Mouse (Mus musculus) embryonic stem cell, embryonic (primary cell): ENCODE data around the gene Naaladl1.

ENCODE experiments used
- CTCF ChIA-PET, 4 experiments: fragments of 300-600 bp in 2 of 4; fragments of 350-600 bp in 2 of 4; sonication (Branson Sonifier 250); formaldehyde crosslinking; loops; one replicate each; lab custom pipeline; 2022; ENCODE audit warnings: inconsistent platforms in 2 of 4; lab: Charles Lee
- POLR2A ChIA-PET, 4 experiments: fragments of 300-600 bp in 2 of 4; fragments of 350-600 bp in 2 of 4; sonication (Branson Sonifier 250); formaldehyde crosslinking; loops; one replicate each; lab custom pipeline; 2022; ENCODE audit warnings: antibody characterized with exemption in 4 of 4, inconsistent platforms in 1 of 4; lab: Charles Lee

The Naaladl1 gene

DNA sequence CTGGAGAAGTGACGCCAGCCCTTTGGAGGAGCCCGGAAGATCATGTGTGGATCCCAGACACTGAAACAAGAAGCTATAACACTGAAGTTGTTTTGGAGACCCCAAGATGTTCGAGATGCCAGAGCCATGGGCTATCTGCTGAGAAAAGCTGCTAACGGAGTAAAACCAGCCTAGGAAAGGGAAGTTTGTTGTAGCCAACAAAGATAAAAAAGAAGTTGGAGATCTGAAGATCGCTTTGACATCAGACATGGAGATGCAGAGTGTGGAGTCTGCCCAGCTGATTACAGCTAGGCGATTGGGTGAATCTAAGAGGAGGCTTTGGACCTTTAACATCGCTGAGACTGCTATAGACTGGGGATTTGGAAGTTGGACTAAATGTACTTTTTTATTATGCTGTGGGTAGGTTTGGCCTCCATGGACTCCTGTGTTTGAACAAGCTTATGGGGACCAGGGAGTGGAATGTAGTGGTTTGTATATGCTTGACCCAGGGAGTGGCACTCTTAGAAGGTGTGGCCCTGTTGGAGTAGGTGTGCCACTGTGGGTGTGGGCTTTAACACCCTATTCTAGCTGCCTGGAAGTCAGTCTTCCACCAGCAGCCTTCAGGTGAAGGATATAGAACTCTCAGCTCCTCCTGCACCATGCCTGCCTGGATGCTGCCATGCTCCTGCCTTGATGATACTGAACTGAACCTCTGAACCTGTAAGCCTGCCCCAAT is 25.0 kb downstream of the Naaladl1 start:
- CTCF ChIA-PET = interaction anchor here in 1 of 4 experiments (1.1 to 1.7 kb wide), 2 partner anchors 11 to 167 kb away, joined by 4 to 5 read pairs; partner anchors contain the start of genes Arl2 and Pola2
- POLR2A ChIA-PET = interaction anchor here (0.6 to 3.1 kb wide), 15 partner anchors 10 to 533 kb away, joined by 3 to 29 read pairs (median 4); partner anchors contain the start of genes Arl2 (in 3 of the 4), Batf2 (in 3 of the 4), Fau (in 2 of the 4) and Mrpl49 (in 2 of the 4)

GRCm38 (mm10) chr19:6132171-6132827 is 26.7 kb downstream of the Naaladl1 start:
- POLR2A ChIA-PET = interaction anchor here (0.6 to 3.1 kb wide), 17 partner anchors 8 to 470 kb away, joined by 3 to 29 read pairs (median 4); partner anchors contain the start of genes Arl2 (in 4 of the 4), Batf2 (in 3 of the 4), Sac3d1 (in 2 of the 4) and Cdc42ep2 (in 1 of the 4)
- CTCF ChIA-PET = interaction anchor here in 2 of 4 experiments (0.6 to 1.2 kb wide), 4 partner anchors 9 to 357 kb away, joined by 3 to 4 read pairs (median 3); partner anchors contain the start of genes Arl2 (in 1 of the 2) and Batf2 (in 1 of the 2)

GRCm38 (mm10) chr19:6133197-6133596 is 27.6 kb downstream of the Naaladl1 start:
- CTCF ChIA-PET = interaction anchor here in 1 of 4 experiments (0.7 kb wide), 1 partner anchor 226 kb away, joined by 3 read pairs; no protein-coding TSS in a partner anchor
- POLR2A ChIA-PET = interaction anchor here in 2 of 4 experiments (0.7 to 2.4 kb wide), 5 partner anchors 8 to 287 kb away, joined by 3 to 8 read pairs (median 4); partner anchors contain the start of genes Arl2 (in 2 of the 2), Batf2 (in 2 of the 2) and Cdca5 (in 1 of the 2)

DNA sequence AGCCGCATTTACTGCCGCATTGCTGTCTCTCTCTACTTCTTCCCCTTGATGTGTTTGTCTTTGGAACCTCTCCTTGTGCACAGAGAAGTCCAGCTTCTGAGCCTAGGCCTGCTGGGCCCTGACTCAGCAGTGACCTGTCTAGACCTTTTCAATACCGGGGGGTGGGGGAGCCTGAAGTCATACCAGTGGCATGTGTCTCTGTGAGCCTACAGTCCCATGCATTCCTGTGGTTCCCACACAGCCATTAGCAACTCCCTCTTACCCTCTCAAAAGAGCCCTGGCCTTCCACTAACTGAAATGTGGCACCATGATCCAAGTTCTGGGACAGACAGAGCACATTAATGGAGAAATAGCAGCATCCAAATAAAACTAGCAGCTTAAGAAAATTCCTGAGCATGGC is 30.8 kb downstream of the Naaladl1 start:
- CTCF ChIA-PET = no interaction called here

GRCm38 (mm10) chr19:6139701-6140100 is 34.1 kb downstream of the Naaladl1 start:
- POLR2A ChIA-PET = interaction anchor here in 2 of 4 experiments (0.5 to 3.1 kb wide), 7 partner anchors 9 to 112 kb away, joined by 3 to 29 read pairs (median 4); partner anchors contain the start of genes Sac3d1 (in 2 of the 2) and Snx15 (in 1 of the 2)

More for the DNA sequence above, 30.8 kb downstream of the Naaladl1 start:
- POLR2A ChIA-PET = interaction anchor here in 1 of 4 experiments (1.9 kb wide), 1 partner anchor 8 kb away, joined by 7 read pairs; the partner anchor contains the start of gene Snx15

DNA sequence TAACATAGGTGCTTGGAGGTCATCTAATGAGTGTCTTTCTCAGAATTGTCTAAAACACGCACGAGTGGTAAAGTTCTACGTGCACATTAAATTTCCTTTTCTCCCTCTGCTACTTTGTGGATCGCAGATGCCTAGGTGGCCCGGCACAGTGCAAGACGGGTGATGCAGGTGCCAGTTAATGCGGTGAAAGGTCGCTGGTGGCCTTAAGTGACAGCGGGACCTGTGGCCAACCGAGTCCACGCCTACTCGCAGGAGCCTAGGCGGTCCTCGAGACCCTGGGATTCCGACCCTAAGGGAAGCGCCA is 34.7 kb downstream of the Naaladl1 start:
- CTCF ChIA-PET = interaction anchor here in 2 of 4 experiments (1.6 to 1.7 kb wide), 3 partner anchors 12 to 73 kb away, joined by 3 to 16 read pairs (median 6); partner anchors contain the start of genes Snx15 (in 1 of the 2) and Tm7sf2 (in 1 of the 2)

More at GRCm38 (mm10) chr19:6139701-6140100, 34.1 kb downstream of the Naaladl1 start:
- CTCF ChIA-PET = interaction anchor here in 2 of 4 experiments (0.5 kb wide), 2 partner anchors 18 to 54 kb away, joined by 3 to 4 read pairs; no protein-coding TSS in a partner anchor

GRCm38 (mm10) chr19:6140678-6141393 is 35.3 kb downstream of the Naaladl1 start, which contains the start of gene Batf2:
Batf2 (plus strand) TSS chr19:6140983.
- POLR2A ChIA-PET = interaction anchor here (0.5 to 3.1 kb wide), 91 partner anchors 8 to 456 kb away, joined by 3 to 37 read pairs (median 4); partner anchors contain the start of genes Sac3d1 (in 3 of the 4), Cdca5 (in 2 of the 4), Pola2 (in 2 of the 4) and Sf1 (in 2 of the 4)
- CTCF ChIA-PET = interaction anchor here (0.6 to 1.7 kb wide), 47 partner anchors 9 to 353 kb away, joined by 3 to 16 read pairs (median 4); partner anchors contain the start of genes Gpha2 (in 3 of the 4), Snx15 (in 3 of the 4), Capn1 (in 2 of the 4) and Atg2a (in 1 of the 4)

More for the DNA sequence above, 34.7 kb downstream of the Naaladl1 start:
- POLR2A ChIA-PET = interaction anchor here in 3 of 4 experiments (0.8 to 3.1 kb wide), 14 partner anchors 8 to 193 kb away, joined by 3 to 37 read pairs (median 4); partner anchors contain the start of genes Sac3d1 (in 2 of the 3), Snx15 (in 2 of the 3), Pola2 (in 1 of the 3) and Znhit2 (in 1 of the 3)

- ChIA-PET CTCF (interaction anchor here (0.5 to 1.7 kb wide), 58 partner anchors 9 to 717 kb away, joined by 3 to 16 read pairs (median 4); partner anchors contain the start of genes Gpha2 (in 3 of the 4), Snx15 (in 3 of the 4), Capn1 (in 2 of the 4) and Atg2a (in 1 of the 4)), POLR2A (interaction anchor here (0.5 to 3.1 kb wide), 102 partner anchors 8 to 684 kb away, joined by 3 to 37 read pairs (median 4); partner anchors contain the start of genes Sac3d1 (in 3 of the 4), Cdca5 (in 2 of the 4), Pola2 (in 2 of the 4) and Sf1 (in 2 of the 4))
Observed at GRCm38 (mm10) chr19:6141394-6141749, 35.8 kb downstream of the Naaladl1 start, which contains the start of gene Arl2. Arl2 (minus strand) TSS chr19:6141548.

GRCm38 (mm10) chr19:6144842-6145241 is 39.3 kb downstream of the Naaladl1 start:
- CTCF ChIA-PET = no interaction called here

DNA sequence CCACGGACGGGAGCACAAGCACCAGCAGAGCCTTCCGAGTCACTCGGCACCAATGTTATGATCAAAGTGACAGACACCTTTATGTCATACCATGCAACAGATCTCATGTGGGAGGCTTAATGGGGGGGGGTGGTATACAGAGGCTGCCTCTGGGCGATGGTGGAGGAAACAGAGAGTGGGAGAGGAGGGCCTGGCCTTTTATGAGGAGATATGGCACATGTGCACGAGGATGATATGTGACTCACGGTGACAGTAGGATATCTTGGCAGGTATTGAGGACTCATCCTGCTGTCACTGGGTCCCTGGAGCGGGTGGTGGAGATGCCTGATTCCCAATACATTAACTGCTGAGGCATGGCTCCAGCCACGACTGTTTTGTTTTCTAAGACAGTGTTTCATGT is 49.6 kb downstream of the Naaladl1 start:
- POLR2A ChIA-PET = interaction anchor here in 1 of 4 experiments (0.9 to 2.1 kb wide), 3 partner anchors 7 to 208 kb away, joined by 3 to 6 read pairs (median 3); partner anchors contain the start of genes Arl2, Batf2 and Sf1

More at GRCm38 (mm10) chr19:6144842-6145241, 39.3 kb downstream of the Naaladl1 start:
- POLR2A ChIA-PET = no interaction called here

DNA sequence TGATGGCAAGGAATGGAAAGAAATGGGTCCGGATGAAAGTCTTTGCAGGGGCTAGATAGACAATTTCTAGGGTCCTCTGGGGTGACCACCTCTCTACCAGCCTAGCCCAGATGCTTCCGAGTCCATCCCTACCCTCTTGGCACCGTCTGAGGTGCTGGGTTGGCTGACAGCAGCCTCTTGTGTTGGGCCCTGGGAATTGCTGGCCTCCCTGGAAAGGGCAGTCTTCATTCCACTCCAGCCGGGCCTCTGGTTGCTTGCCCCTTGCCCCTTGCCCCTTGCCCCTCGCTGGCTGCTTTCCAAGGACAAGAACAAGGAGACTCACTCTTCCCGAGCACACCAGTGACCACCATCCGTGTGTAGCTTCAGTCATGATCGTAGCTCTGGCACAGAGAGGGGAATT is 50.8 kb downstream of the Naaladl1 start:
- CTCF ChIA-PET = interaction anchor here in 2 of 4 experiments (0.7 to 3.8 kb wide), 2 partner anchors 15 to 67 kb away, joined by 3 to 12 read pairs; partner anchors contain the start of gene Arl2 (in 1 of the 2)
- POLR2A ChIA-PET = interaction anchor here in 3 of 4 experiments (0.6 to 2.1 kb wide), 4 partner anchors 8 to 138 kb away, joined by 3 to 6 read pairs (median 3); partner anchors contain the start of genes Arl2 (in 1 of the 3) and Batf2 (in 1 of the 3)

More for the DNA sequence above, 49.6 kb downstream of the Naaladl1 start:
- CTCF ChIA-PET = interaction anchor here in 1 of 4 experiments (3.8 kb wide), 1 partner anchor 14 kb away, joined by 12 read pairs; the partner anchor contains the start of gene Arl2

DNA sequence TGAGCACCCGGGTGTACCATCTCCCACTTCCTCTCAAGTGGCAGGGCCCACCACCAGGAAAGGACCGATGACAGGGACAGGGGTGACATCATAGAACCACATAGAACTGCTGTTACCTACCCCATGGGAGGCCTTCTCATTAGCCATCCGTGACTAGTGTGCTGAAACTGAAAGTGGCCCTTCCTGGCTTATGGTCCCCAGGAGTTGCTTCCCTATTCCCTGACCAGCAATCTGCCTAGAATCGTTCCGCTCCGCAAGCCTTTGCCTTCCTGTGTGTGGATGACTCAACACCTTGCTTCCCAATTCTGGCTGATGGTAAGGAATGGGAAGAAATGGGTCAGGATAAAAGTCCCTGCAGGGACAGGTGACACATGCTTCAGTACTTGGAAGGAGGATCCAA is 51.6 kb downstream of the Naaladl1 start:
- POLR2A ChIA-PET = interaction anchor here in 2 of 4 experiments (1.0 to 2.1 kb wide), 4 partner anchors 12 to 139 kb away, joined by 3 to 6 read pairs (median 4); partner anchors contain the start of genes Arl2 (in 2 of the 2) and Batf2 (in 1 of the 2)
- CTCF ChIA-PET = interaction anchor here in 2 of 4 experiments (0.7 to 3.8 kb wide), 3 partner anchors 16 to 68 kb away, joined by 3 to 12 read pairs (median 3); partner anchors contain the start of gene Arl2 (in 2 of the 2)

DNA sequence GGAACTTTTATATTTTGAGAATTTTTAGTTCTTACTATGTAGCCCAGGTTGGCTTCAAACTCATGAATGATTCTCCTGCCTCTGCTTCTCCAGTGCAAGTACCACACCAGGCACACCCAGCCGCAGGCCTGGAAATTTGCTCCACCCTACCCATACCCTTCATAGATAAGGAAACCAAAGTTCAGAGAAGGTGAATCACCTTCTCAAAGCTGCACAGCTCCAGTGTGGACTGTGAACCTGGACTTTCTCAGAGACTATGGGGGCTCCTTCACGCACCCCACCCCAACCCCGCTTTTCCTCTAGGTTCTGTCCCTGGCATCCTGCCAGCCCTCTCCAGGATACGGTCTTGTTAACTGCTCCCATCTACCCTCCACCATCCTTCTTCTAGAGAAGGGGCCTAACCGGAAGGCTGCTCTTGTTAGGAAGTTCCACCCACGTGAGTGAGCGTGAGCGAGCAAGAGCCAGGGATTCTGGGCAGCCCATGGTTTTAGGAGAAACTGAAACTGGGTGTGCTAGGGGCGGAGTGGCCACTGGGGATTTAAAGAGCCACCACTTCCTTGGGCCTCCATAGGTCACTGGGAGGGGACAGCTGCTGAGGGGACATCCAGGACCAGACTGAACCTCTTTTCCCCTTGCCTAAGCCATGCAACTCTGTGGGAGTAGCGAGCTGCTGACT is 58.4 kb downstream of the Naaladl1 start:
- POLR2A ChIA-PET = interaction anchor here in 3 of 4 experiments (0.6 to 0.9 kb wide), 6 partner anchors 10 to 1184 kb away, joined by 3 to 4 read pairs (median 3); partner anchors contain the start of gene Arl2 (in 1 of the 3)
- CTCF ChIA-PET = interaction anchor here (0.5 to 1.3 kb wide), 4 partner anchors 14 to 134 kb away, joined by 3 to 5 read pairs (median 3); partner anchors contain the start of genes Arl2 (in 2 of the 4) and Batf2 (in 1 of the 4)
